In genomic region chr13:86381363-86381762, GRCm38 (mm10) we compare ENCODE assay signal across 19 mouse cellular contexts.
DNase-seq lines count a peak whose midpoint lies in the region; ATAC-seq and TF ChIP-seq lines count a peak whose summit lies in the region.
"Had no signal": no experiment of that assay in that cellular context is flagged by ENCODE, and none has a peak within 500 bp of the region (broad histone marks: within the 10 kb centered on the region; RNA-seq: fewer than 3 reads in every experiment).

No protein-coding gene starts in this region.

- H3K36me3 ChIP-seq in intestine, embryonic 15.5 days: no peaks in the 10 kb centered on the region
- H3K36me3 ChIP-seq in intestine, postnatal 0 days (ENCODE audit: control insufficient read depth, insufficient read depth): no peaks in the 10 kb centered on the region
- H3K36me3 ChIP-seq in intestine, embryonic 16.5 days (ENCODE audit: control insufficient read depth, insufficient read depth, low read length): no peaks in the 10 kb centered on the region
- H3K36me3 ChIP-seq: G1E had no signal

- no peak overlapping the region for H3K4me2 ChIP-seq in intestine, embryonic 15.5 days (replicated peaks)
- no peak overlapping the region for H3K4me2 ChIP-seq in intestine, postnatal 0 days (replicated peaks; ENCODE audit: low read depth)
- no peak overlapping the region for H3K4me2 ChIP-seq in intestine, embryonic 16.5 days (ENCODE audit: low read depth, low read length)

- peak; percentile 63 for ATAC-seq in intestine, embryonic 15.5 days
- ATAC-seq in intestine, postnatal 0 days: no peak
- peak; percentile 68 for ATAC-seq in intestine, embryonic 16.5 days
- ATAC-seq: activated CD4-positive, CD25-positive, alpha-beta regulatory T cell, adult 4 months; CD4-positive, CD25-positive, alpha-beta regulatory T cell, adult 4 months; Patski had no signal

- H3K27me3 ChIP-seq in intestine, embryonic 15.5 days (replicated peaks): no peaks in the 10 kb centered on the region
- no peaks in the 10 kb centered on the region for H3K27me3 ChIP-seq in intestine, postnatal 0 days (replicated peaks; ENCODE audit: control insufficient read depth, insufficient read depth, low read length)
- no peaks in the 10 kb centered on the region for H3K27me3 ChIP-seq in intestine, embryonic 16.5 days (replicated peaks; ENCODE audit: control insufficient read depth, insufficient read depth, low read length)
- H3K27me3 ChIP-seq: CH12.LX, Patski had no signal

- no peaks in the 10 kb centered on the region for H3K9me3 ChIP-seq in intestine, embryonic 15.5 days
- H3K9me3 ChIP-seq in intestine, postnatal 0 days (ENCODE audit: control insufficient read depth): no peaks in the 10 kb centered on the region
- no peaks in the 10 kb centered on the region for H3K9me3 ChIP-seq in intestine, embryonic 16.5 days (ENCODE audit: control insufficient read depth, low read length)

- WGBS in intestine, embryonic 15.5 days: 76% methylated on average over 3 of the region's 3 CpGs
- 49% methylated on average over 3 of the region's 3 CpGs for WGBS in intestine, postnatal 0 days
- whole genome bisulfite sequencing in intestine, embryonic 16.5 days: 68% methylated on average over 3 of the region's 3 CpGs

- H3K9ac ChIP-seq in intestine, embryonic 15.5 days: no peak overlapping the region
- no peak overlapping the region for H3K9ac ChIP-seq in intestine, postnatal 0 days (ENCODE audit: low read depth, low read length)
- no peak overlapping the region for H3K9ac ChIP-seq in intestine, embryonic 16.5 days (ENCODE audit: low read depth, low read length)

- no peak overlapping the region for H3K27ac ChIP-seq in intestine, embryonic 15.5 days
- H3K27ac ChIP-seq in intestine, postnatal 0 days (ENCODE audit: low read depth, low read length): no peak overlapping the region
- no peak overlapping the region for H3K27ac ChIP-seq in intestine, embryonic 16.5 days (ENCODE audit: low read length)

- H3K4me1 ChIP-seq in intestine, embryonic 15.5 days (replicated peaks): no peaks in the 10 kb centered on the region
- H3K4me1 ChIP-seq in intestine, postnatal 0 days (replicated peaks; ENCODE audit: control insufficient read depth, insufficient read depth, low read length): no peaks in the 10 kb centered on the region
- no peaks in the 10 kb centered on the region for H3K4me1 ChIP-seq in intestine, embryonic 16.5 days (ENCODE audit: control insufficient read depth, insufficient read depth, low read length)

- H3K4me3 ChIP-seq in intestine, embryonic 15.5 days (replicated peaks): no peak overlapping the region
- H3K4me3 ChIP-seq in intestine, postnatal 0 days (ENCODE audit: low read depth, low read length): no peak overlapping the region
- no peak overlapping the region for H3K4me3 ChIP-seq in intestine, embryonic 16.5 days (ENCODE audit: low read length)

- DNase-seq in cerebellum, postnatal 14 days: no peak
- DNase-seq: adrenal gland, adult 2 months; adrenal gland, adult 8-10 months; adrenal gland, postnatal 10 days; adrenal gland, postnatal 14 days; adrenal gland, postnatal 25 days; adrenal gland, postnatal 36 days; B cell, adult 2 months; cerebellum, adult 11 months; cerebellum, adult 11-12 months; cerebellum, adult 18-20 months had no signal

- TF ChIP-seq CTCF in intestine, postnatal 0 days (IDR thresholded peaks at IDR 0.05; ENCODE audit: low read depth): no peak
